Mouse (Mus musculus) lung, embryonic 16.5 days (tissue): ENCODE results near the gene Etv4. TPM values are rescaled to one million over a fixed set of nuclear protein-coding genes. Genes with fewer than 3 reads are reported as not detected.
A peak's percentile ranks its signal among the peaks of the same experiment; 100 is the strongest.

Experiments used
- ATAC-seq: fragments of 200-750 bp; cut with Nextera tagmentation; 2 replicates; pipeline ENCODE4 v1.8.0; 2017; ENCODE audit warnings: low read depth, mild to moderate bottlenecking, moderate library complexity
- H3K27ac ChIP-seq: fragments of 300-500 bp; sonication (generic); 2 replicates; pipeline ENCODE4 v1.5.1; 2014; ENCODE audit warnings: mild to moderate bottlenecking, control low read depth, low read length
- H3K27me3 ChIP-seq: fragments of 300-500 bp; sonication (generic); 2 replicates; pipeline ENCODE4 v1.6.1; 2014; ENCODE audit warnings: low read depth, low read length, mixed read lengths; ENCODE audit not compliant: control insufficient read depth, insufficient read depth
- H3K36me3 ChIP-seq: fragments of 300-500 bp; sonication (generic); 2 replicates; pipeline ENCODE4 v1.6.1; 2014; ENCODE audit warnings: low read length; ENCODE audit not compliant: control insufficient read depth, insufficient read depth
- H3K4me1 ChIP-seq: fragments of 300-500 bp; sonication (generic); replicated peaks from 2 replicates; pipeline ENCODE4 v1.6.1; 2014; ENCODE audit warnings: low read length, mixed read lengths; ENCODE audit not compliant: control insufficient read depth, insufficient read depth
- H3K4me2 ChIP-seq: fragments of 300-500 bp; sonication (generic); 2 replicates; pipeline ENCODE4 v1.6.1; 2014; ENCODE audit warnings: low read depth, low read length, control low read depth
- H3K4me3 ChIP-seq: fragments of 300-500 bp; sonication (generic); 2 replicates; pipeline ENCODE4 v1.5.1; 2014; ENCODE audit warnings: mild to moderate bottlenecking, low read length, control low read depth
- H3K9ac ChIP-seq: fragments of 300-500 bp; sonication (generic); 2 replicates; pipeline ENCODE4 v1.6.1; 2014; ENCODE audit warnings: low read length, control low read depth
- H3K9me3 ChIP-seq: fragments of 300-500 bp; sonication (generic); 2 replicates; pipeline ENCODE4 v1.6.1; 2016; ENCODE audit warnings: low read length; ENCODE audit not compliant: control insufficient read depth
- WGBS: fragments of 180-500 bp; shearing (Covaris S2); extraction: QIAGEN DNeasy Blood & Tissue Kit; methylation state at CpG from one replicate; pipeline ENCODE4 v1.1.7; 2014; 5-methylcytosine and 5-hydroxymethylcytosine counted together
- polyA plus RNA-seq: library from polyadenylated mRNA; unstranded; fragments of >200 nt; fragmentation: Nextera tagmentation; extraction: Ambion mirVana; gene quantifications from 2 replicates; pipeline ENCODE4 v1.2.1, GENCODE M21; 2015

The Etv4 gene
- polyA plus RNA-seq, 1 experiment from 2014 or later: 13.4 TPM

- ATAC-seq: peak; percentile 92
- H3K9ac ChIP-seq: no peak overlapping the region
- 57% methylated on average over 8 of the region's 8 CpGs for WGBS
- H3K27me3 ChIP-seq: no peaks in the 10 kb centered on the region
- H3K4me3 ChIP-seq: no peak overlapping the region
- peaks cover 37% of the 10 kb centered on the region for H3K36me3 ChIP-seq
- H3K4me1 ChIP-seq: no peaks in the 10 kb centered on the region; the same call in 1 of the 2 replicates
- H3K9me3 ChIP-seq: no peaks in the 10 kb centered on the region
- H3K27ac ChIP-seq: peak overlapping the region; percentile 74
- no peak overlapping the region for H3K4me2 ChIP-seq
Observed at GRCm38 (mm10) chr11:101757366-101757765, 27.8 kb downstream of the Etv4 start.

DNA sequence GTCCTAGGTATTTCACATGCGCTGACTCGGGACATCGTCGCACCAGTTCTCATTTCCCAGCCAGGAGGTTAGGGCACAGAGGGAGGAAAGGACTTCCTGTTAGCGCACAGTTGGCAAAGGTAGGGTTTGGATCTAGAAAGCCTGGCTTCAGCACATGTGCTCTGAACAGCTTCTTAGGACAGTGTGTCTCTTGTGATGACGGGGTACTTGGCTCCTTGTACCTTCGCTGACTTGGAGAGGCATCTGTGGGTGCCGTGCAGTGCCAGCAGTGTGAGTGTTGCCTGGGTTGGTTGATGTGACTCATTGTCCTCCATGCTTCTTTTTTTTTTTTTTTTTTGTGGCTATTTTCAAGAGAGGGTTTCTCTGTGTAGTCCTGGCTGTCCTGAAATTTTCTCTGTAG, 28.6 kb downstream of the Etv4 start:
- Histone ChIP-seq H3K27ac (peak overlapping the region; percentile 74), H3K36me3 (peaks cover 37% of the 10 kb centered on the region), H3K9me3 (no peaks in the 10 kb centered on the region), H3K4me2 (no peak overlapping the region), H3K27me3 (no peaks in the 10 kb centered on the region), H3K4me3 (no peak overlapping the region), H3K4me1 (no peaks in the 10 kb centered on the region; the same call in 1 of the 2 replicates), H3K9ac (no peak overlapping the region)
- ATAC-seq: 0 out of 2 replicates have a peak, but pooled peaks have one; percentile 8
- 87% methylated on average over 8 of the region's 8 CpGs for WGBS

DNA sequence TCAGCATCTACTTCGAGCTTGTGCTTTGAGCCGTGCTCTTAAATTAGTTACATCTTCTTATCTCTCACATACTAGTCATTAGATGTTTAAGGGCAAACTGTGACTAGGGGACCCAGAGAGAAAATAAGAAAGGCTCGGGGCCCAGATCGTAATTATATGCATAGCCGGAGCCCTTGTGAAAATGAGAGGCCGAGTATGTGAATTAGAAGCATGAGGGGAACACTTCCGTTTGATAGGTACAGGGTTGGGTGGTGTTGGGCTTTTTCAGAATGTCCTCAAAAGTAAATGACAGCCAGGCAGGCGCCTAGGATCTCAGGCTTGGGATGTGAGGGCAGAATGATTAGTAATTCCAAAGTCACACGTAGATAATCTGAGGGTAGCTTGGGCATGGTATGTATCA, 51.6 kb downstream of the Etv4 start:
- peak overlapping the region; percentile 87 for H3K4me2 ChIP-seq
- peak overlapping the region; percentile 74 for H3K4me3 ChIP-seq
- peak overlapping the region; percentile 82 for H3K9ac ChIP-seq
- H3K27ac ChIP-seq: no peak overlapping the region
- peaks cover 8% of the 10 kb centered on the region for H3K4me1 ChIP-seq
- H3K27me3 ChIP-seq: no peaks in the 10 kb centered on the region
- peaks cover 20% of the 10 kb centered on the region for H3K36me3 ChIP-seq
- H3K9me3 ChIP-seq: no peaks in the 10 kb centered on the region
- no peak for ATAC-seq
- 30% methylated on average over 9 of the region's 9 CpGs for WGBS

- Histone ChIP-seq H3K36me3 (peaks cover 14% of the 10 kb centered on the region), H3K9me3 (no peaks in the 10 kb centered on the region), H3K4me1 (peaks cover 8% of the 10 kb centered on the region), H3K4me3 (peak within 1 kb of the TSS; percentile 74), H3K27me3 (no peaks in the 10 kb centered on the region), H3K27ac (peak within 1 kb of the TSS; percentile 47), H3K9ac (peak within 1 kb of the TSS; percentile 82), H3K4me2 (peak within 1 kb of the TSS; percentile 87)
- ATAC-seq: peak; percentile 99
- under 1% methylated on average over 51 of the region's 51 CpGs for WGBS
Observed at GRCm38 (mm10) chr11:101732518-101733440, 52.4 kb downstream of the Etv4 start, which contains the start of gene Dhx8. Dhx8 (plus strand) TSS chr11:101732919.

GRCm38 (mm10) chr11:101729308-101729707, 55.9 kb downstream of the Etv4 start:
- Histone ChIP-seq H3K27ac (no peak overlapping the region), H3K27me3 (no peaks in the 10 kb centered on the region), H3K9me3 (no peaks in the 10 kb centered on the region), H3K4me1 (peaks cover 8% of the 10 kb centered on the region), H3K36me3 (no peaks in the 10 kb centered on the region), H3K4me3 (no peak overlapping the region), H3K4me2 (no peak overlapping the region), H3K9ac (no peak overlapping the region)
- 4% methylated on average over 3 of the region's 3 CpGs for WGBS
- no peak for ATAC-seq

- Histone ChIP-seq H3K4me2 (no peak overlapping the region), H3K27me3 (no peaks in the 10 kb centered on the region), H3K9me3 (no peaks in the 10 kb centered on the region), H3K27ac (no peak overlapping the region), H3K9ac (no peak overlapping the region), H3K4me3 (no peak overlapping the region), H3K36me3 (no peaks in the 10 kb centered on the region), H3K4me1 (no peaks in the 10 kb centered on the region)
- 48% methylated on average over 2 of the region's 2 CpGs for WGBS
- ATAC-seq: no peak
Observed at GRCm38 (mm10) chr11:101726765-101727164, 58.4 kb downstream of the Etv4 start.

DNA sequence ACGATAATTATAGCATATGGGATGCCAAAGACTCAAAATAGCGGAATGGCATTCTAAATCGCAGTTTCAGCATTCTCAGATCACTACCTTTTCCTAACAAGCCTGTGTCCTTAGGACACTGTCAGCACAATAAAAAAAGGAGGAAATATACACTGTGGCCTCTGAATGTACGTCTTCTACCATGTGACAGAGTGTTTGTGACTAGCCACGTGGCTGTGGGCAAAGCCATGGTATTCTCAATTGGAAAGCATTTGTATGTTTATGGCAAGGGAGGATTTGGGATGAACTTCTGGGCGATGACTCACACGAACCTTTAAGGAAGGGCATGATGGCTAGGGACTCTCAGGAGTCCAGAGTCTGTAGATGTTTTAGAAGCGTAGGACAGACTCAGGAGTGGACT, 60.1 kb downstream of the Etv4 start:
- 69% methylated on average over 8 of the region's 8 CpGs for WGBS
- no peak overlapping the region for H3K9ac ChIP-seq
- no peak overlapping the region for H3K4me2 ChIP-seq
- no peaks in the 10 kb centered on the region for H3K4me1 ChIP-seq
- H3K4me3 ChIP-seq: no peak overlapping the region
- no peaks in the 10 kb centered on the region for H3K36me3 ChIP-seq
- no peak for ATAC-seq
- no peak overlapping the region for H3K27ac ChIP-seq
- H3K9me3 ChIP-seq: no peaks in the 10 kb centered on the region
- H3K27me3 ChIP-seq: no peaks in the 10 kb centered on the region

DNA sequence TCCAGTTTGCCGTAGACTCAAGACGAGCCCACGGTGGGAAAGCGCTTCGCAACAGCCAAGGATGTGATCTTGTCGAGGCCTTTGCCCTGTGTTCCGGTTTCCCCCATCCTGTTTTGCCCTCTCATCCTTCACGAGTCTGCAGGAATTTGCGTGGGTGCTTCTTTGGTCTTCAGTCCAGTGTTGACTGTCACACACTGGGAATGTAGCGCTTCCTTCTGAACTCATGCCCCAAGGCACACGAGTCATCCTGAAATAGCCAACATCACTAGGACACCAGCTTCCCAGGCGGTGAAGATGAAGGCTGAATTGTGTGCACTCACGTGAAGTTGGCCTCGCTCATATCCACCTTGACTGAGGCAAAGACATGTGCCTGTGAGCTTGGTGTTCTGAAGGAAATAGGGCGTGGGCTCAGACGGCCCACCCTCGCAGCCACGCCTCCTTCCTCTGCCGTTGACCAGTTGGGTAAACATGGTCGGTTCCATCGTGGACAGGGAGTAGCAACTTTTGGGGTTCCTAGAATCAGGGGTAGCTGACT, 65.1 kb downstream of the Etv4 start:
- no peaks in the 10 kb centered on the region for H3K4me1 ChIP-seq
- 70% methylated on average over 21 of the region's 21 CpGs for WGBS
- H3K9ac ChIP-seq: no peak overlapping the region
- no peaks in the 10 kb centered on the region for H3K36me3 ChIP-seq
- no peak overlapping the region for H3K27ac ChIP-seq
- no peak overlapping the region for H3K4me2 ChIP-seq
- H3K9me3 ChIP-seq: no peaks in the 10 kb centered on the region
- H3K4me3 ChIP-seq: no peak overlapping the region
- ATAC-seq: no peak
- H3K27me3 ChIP-seq: no peaks in the 10 kb centered on the region
